Mouse (Mus musculus): ENCODE measurements around the gene Npas1. TPM values are rescaled to one million over a fixed set of nuclear protein-coding genes. Genes with fewer than 3 reads are reported as not detected.

Npas1 gene
- total and polyA plus RNA-seq, 3 experiments: 0.08 to 1.3 TPM; not detected in 1

DNA sequence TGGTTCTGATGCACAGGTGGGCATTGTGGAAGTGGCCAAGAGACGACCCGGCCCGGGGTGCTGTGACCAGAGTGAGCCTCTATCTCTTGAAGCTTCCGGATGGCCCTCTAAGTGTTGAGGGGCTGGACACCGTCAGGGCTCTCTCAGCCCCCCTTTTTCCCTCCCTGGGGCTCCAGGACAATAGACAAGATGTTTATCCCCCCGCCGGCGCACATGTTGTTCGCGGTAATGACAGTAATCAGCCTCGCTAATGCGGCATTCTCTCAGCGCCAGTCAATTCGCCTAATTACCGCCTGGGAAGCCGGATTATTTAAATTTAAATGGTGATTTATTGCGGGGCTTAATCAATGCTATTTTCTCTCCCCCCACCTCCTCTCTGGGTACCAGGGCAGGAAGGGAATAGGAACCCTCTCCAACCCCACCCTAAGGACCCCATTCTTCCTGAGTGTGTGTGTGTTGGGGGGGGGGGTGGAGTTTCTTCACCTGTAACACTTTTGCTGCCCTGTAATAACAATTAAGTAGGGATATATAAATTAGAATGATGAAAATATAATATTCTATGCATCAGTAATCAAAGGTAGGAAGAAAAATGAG, 5.3 kb downstream of the Npas1 start:
- H3K27me3 ChIP-seq (ENCODE audit: control insufficient read depth in 1 of 2, insufficient read depth in 2 of 2, low read length in 2 of 2): no peaks in the 10 kb centered on the region
- H3K9ac ChIP-seq (ENCODE audit: control insufficient read depth, low read depth, low read length, poor library complexity, severe bottlenecking): no peak overlapping the region
- no peak overlapping the region for H3K27ac ChIP-seq (ENCODE audit: control insufficient read depth, low read depth, low read length)
- DNase-seq (ENCODE audit: low read depth, low spot score): no peak
- H3K79me2 ChIP-seq (ENCODE audit: control insufficient read depth, insufficient read depth, low read length, poor library complexity): no peaks in the 10 kb centered on the region
- H3K9me3 ChIP-seq (replicated peaks; ENCODE audit: insufficient read depth, low read length): no peaks in the 10 kb centered on the region
- H3K4me1 ChIP-seq (ENCODE audit: control insufficient read depth in 1 of 2, insufficient read depth in 2 of 2, low read length in 2 of 2): no peaks in the 10 kb centered on the region
- no peaks in the 10 kb centered on the region for H3K36me3 ChIP-seq (ENCODE audit: control insufficient read depth in 1 of 2, insufficient read depth in 2 of 2, low read length in 2 of 2)
- TF ChIP-seq MAX (IDR thresholded peaks at IDR 0.05; ENCODE audit: low read length) (no peak), ZKSCAN1 (IDR thresholded peaks at IDR 0.05; ENCODE audit: low read depth, low read length) (no peak), JUND (IDR thresholded peaks at IDR 0.05; ENCODE audit: low read depth, low read length) (no peak), TAL1 (IDR thresholded peaks at IDR 0.05; ENCODE audit: low read length) (no peak), MYC (IDR thresholded peaks at IDR 0.05; ENCODE audit: low read depth, low read length) (no peak), EP300 (IDR thresholded peaks at IDR 0.05; ENCODE audit: low read depth in 1 of 2, low read length in 2 of 2) (no peak), MXI1 (IDR thresholded peaks at IDR 0.05; ENCODE audit: low read depth, low read length) (no peak), NRF1 (IDR thresholded peaks at IDR 0.05; ENCODE audit: insufficient read depth, low read depth, low read length, poor library complexity, severe bottlenecking) (no peak), USF1 (IDR thresholded peaks at IDR 0.05; ENCODE audit: low read depth, low read length) (no peak), ZNF384 (IDR thresholded peaks at IDR 0.05; ENCODE audit: low read depth, low read length) (no peak), RCOR1 (IDR thresholded peaks at IDR 0.05; ENCODE audit: low read depth, low read length) (no peak)
- H3K4me3 ChIP-seq (ENCODE audit: control insufficient read depth in 1 of 2, insufficient read depth in 1 of 2, low read depth in 2 of 2, low read length in 2 of 2): no peak overlapping the region

DNA sequence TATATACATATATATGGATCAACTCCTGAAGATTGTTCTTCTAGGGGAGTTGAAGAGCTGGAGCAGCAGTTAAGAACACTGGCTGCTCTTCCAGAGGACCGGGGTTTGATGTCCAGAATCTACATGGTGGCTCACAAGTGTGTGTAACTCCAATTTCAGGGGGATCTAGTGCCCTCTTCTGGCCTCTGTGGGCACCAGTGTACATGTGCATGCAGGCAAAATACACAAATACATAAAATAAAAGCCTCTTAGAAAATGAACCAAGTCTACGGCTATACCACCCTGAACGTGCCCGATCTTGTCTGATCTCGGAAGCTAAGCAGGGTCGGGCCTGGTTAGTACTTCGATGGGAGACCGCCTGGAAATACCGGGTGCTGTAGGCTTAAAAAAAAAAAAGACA, 6.0 kb downstream of the Npas1 start:
- no peaks in the 10 kb centered on the region for H3K36me3 ChIP-seq (ENCODE audit: control insufficient read depth in 1 of 2, insufficient read depth in 2 of 2, low read length in 2 of 2)
- no peaks in the 10 kb centered on the region for H3K4me1 ChIP-seq (ENCODE audit: control insufficient read depth in 1 of 2, insufficient read depth in 2 of 2, low read length in 2 of 2)
- no peaks in the 10 kb centered on the region for H3K9me3 ChIP-seq (replicated peaks; ENCODE audit: insufficient read depth, low read length)
- no peak overlapping the region for H3K27ac ChIP-seq (ENCODE audit: control insufficient read depth, low read depth, low read length)
- no peaks in the 10 kb centered on the region for H3K27me3 ChIP-seq (ENCODE audit: control insufficient read depth in 1 of 2, insufficient read depth in 2 of 2, low read length in 2 of 2)
- peak; percentile 71 for DNase-seq (ENCODE audit: low read depth, low spot score)
- TF ChIP-seq NRF1 (IDR thresholded peaks at IDR 0.05; ENCODE audit: insufficient read depth, low read depth, low read length, poor library complexity, severe bottlenecking) (no peak), ZC3H11A (IDR thresholded peaks at IDR 0.05; ENCODE audit: low read depth, low read length) (peak; percentile 44), TBP (IDR thresholded peaks at IDR 0.05; ENCODE audit: low read depth, low read length) (0 out of 2 replicates have a peak, but pooled peaks have one; percentile 36), ZMIZ1 (IDR thresholded peaks at IDR 0.05; ENCODE audit: low read depth, low read length) (no peak), NELFE (IDR thresholded peaks at IDR 0.05; ENCODE audit: low read depth, low read length) (no peak), USF2 (IDR thresholded peaks at IDR 0.05; ENCODE audit: borderline replicate concordance in 1 of 2, insufficient read depth in 1 of 2, low read depth in 1 of 2, low read length in 2 of 2) (no peak), RAD21 (IDR thresholded peaks at IDR 0.05; ENCODE audit: low read depth, low read length) (peak; percentile 48), CTCF (IDR thresholded peaks at IDR 0.05 in 2 of 3, conservative IDR thresholded peaks at IDR 0.05 in 1 of 3; ENCODE audit: control insufficient read depth in 1 of 3, insufficient read depth in 1 of 3, low read depth in 2 of 3, low read length in 3 of 3, poor library complexity in 1 of 3, severe bottlenecking in 1 of 3) (peak; percentile 39 to 58 (median 54)), MYC (IDR thresholded peaks at IDR 0.05; ENCODE audit: low read depth, low read length) (peak; percentile 50; the same call in 1 of the 2 replicates), EP300 (IDR thresholded peaks at IDR 0.05; ENCODE audit: low read depth in 1 of 2, low read length in 2 of 2) (no peak), SMC3 (IDR thresholded peaks at IDR 0.05; ENCODE audit: low read depth, low read length) (peak; percentile 65)
- H3K4me3 ChIP-seq (ENCODE audit: control insufficient read depth in 1 of 2, insufficient read depth in 1 of 2, low read depth in 2 of 2, low read length in 2 of 2): no peak overlapping the region
- no peaks in the 10 kb centered on the region for H3K79me2 ChIP-seq (ENCODE audit: control insufficient read depth, insufficient read depth, low read length, poor library complexity)
- H3K9ac ChIP-seq (ENCODE audit: control insufficient read depth, low read depth, low read length, poor library complexity, severe bottlenecking): no peak overlapping the region
